Mouse (Mus musculus): ENCODE data around the gene Scaf11.
"Not testable (repeated sequence)": the region's sequence is repeated elsewhere in the genome, so short reads cannot be mapped to it uniquely, and the experiment has no call there.

Gene Scaf11

GRCm38 (mm10) chr15:96465076-96465475 is 4.4 kb upstream of the Scaf11 start:
- no peak for DNase-seq (ENCODE audit: low spot score in 2 of 2)

DNA sequence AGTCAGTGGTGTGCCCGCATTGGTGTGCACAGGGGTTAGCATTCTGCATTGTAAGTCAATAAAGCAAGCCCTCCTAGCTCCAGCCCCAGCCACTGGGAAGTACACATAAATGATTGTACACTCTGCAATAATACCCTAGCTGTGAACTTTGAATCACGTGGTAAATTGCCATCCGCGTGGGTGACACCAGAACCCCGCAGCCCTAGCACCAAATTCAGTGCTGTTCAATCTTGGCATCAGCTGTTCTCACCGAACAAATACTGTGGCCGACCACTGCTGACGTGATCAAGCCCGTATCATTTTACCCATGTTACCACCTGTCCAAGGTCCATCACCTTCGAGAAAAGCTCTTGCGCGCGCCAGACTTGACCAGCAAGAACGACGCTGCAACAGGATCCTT is 3.2 kb upstream of the Scaf11 start:
- no peak for DNase-seq (ENCODE audit: low spot score in 2 of 2)

- DNase-seq (ENCODE audit: low spot score in 2 of 2) = no peak
These were observed 2.0 kb upstream of the Scaf11 start for GRCm38 (mm10) chr15:96462611-96463010.

GRCm38 (mm10) chr15:96461541-96462512 is 1.2 kb upstream of the Scaf11 start:
- no peak for DNase-seq (ENCODE audit: low spot score in 2 of 2)

GRCm38 (mm10) chr15:96460451-96460729 is 253 bp downstream of the Scaf11 start:
- no peak for DNase-seq (ENCODE audit: low spot score in 2 of 2)

DNA sequence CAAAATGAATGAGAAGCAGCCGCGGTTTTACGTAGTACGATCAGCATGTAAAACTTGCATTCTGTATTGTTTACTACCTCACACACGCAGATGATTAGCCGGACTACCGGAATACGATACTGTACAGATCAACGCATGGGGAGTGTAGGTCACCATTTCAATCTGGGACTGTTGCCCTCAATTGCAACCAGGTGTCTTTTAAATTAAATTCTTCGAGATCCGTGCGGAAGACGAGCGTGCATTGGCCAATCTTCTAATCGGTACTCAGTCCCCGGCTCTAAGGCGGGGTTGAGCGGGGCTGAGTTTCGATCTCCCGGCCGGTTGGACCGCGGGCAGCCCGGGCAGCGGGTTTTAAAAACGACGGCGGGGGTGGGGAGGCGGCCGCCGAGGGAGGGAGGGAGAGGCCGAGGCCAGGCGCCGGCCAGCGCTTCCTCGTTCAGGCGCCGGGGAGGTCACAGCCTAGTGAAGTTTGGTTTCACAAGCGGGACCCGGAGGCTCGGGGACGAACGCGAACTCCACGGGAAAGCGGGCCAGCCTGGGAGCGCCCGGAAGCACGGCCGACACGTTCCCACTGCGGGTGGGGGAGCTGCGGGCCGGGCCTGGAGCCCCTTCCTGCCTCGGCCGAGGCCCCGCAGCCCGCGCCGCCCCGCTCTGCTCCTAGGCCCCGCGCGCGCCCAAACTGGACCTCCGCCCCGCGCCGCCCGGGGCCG is 747 bp downstream of the Scaf11 start:
- peak; percentile 23 to 33 for DNase-seq (ENCODE audit: low spot score in 2 of 2)

DNA sequence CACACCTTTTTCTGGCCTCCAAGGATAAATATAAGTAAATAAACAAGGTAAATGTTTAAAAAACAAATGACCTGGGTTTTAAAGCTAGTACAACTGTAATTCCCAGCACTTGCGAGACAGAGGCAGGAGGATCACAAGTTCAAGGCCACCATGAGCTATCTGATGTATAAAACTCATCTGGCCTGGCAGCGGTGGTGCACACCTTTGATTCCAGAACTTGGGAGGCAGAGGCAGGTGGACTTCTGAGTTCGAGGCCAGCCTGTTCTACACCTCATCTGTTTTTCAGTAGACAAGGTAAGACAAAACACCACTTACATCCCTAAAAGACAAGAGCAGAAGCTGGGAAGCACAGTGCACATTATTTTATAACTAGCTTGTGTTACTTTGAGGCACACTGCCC is 2.4 kb downstream of the Scaf11 start:
- DNase-seq (ENCODE audit: low spot score in 2 of 2) = no peak

DNA sequence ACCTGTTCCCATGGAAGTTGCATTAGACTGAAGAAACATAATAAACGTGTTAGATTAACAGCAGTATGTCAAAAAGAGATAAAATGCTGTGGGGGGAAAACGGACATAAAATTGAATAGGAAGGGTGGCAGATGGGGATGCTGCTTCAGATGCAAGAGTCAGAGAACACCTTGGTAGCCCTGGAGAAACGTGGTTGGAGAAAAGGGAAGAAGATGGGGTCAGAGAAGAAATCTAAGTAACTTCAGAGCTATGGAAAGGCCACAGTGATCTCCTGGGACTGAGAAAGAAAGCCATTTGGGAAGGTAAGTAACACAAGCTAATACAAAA is 3.3 kb downstream of the Scaf11 start:
- DNase-seq (ENCODE audit: low spot score in 2 of 2) = no peak

- DNase-seq (ENCODE audit: low spot score in 2 of 2) = no peak
These were observed 3.8 kb downstream of the Scaf11 start for GRCm38 (mm10) chr15:96456651-96457337.

DNA sequence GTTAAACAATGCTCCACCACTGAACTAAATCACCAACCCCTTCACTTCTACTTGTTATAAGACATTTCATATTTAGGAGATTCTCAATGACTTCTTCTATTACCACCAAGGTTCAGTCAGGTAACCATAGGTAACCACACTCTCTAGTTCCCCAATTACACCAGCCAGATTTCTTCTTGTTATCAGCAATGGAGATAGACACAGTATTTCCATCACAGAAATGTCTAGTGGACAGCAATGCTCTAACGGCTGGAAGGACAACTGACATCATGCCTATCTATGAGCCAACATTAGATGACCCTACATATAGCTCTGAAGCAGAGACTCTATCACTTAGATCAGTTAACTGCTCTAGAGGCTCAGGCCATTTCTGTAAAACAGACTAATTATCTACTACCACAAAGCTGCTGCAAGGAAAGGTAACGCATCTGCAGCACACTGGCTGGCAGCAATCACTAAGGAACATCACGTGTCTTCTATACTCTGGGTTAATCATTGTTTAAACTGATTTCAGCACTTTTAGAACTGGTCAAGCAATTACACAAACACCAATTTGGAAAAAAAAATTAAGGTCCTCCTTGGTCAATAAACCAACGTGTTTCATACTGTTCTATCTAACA is 4.9 kb downstream of the Scaf11 start:
- DNase-seq (ENCODE audit: low spot score in 2 of 2) = no peak

- DNase-seq (ENCODE audit: low spot score in 2 of 2) = no peak
These were observed 7.3 kb downstream of the Scaf11 start for GRCm38 (mm10) chr15:96453346-96453745.

- peak in 1 of 2 experiments; percentile 5 for DNase-seq (ENCODE audit: low spot score in 2 of 2)
These were observed 11.9 kb downstream of the Scaf11 start for GRCm38 (mm10) chr15:96448656-96449299.

GRCm38 (mm10) chr15:96446785-96447184 is 13.9 kb downstream of the Scaf11 start:
- no peak for DNase-seq (ENCODE audit: low spot score in 2 of 2)

DNA sequence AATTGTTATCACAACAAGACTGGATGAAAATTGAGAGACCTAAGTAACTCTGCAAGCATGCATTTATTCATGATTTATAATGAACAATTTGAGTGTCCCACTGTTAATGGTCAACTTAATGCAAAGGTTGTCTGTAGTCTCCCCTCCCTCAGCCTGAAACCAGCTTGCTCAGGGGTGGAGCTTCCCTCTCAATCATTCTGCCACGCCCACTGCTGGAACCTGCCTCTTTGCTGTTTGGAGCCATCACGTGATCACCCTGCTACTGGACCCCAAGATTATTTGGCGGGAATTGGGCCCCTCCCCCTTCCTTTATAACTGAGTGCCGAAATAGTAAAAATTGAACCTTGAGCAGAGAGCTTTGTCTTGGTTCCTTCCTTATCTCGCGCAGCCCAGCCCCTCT is 19.2 kb downstream of the Scaf11 start:
- DNase-seq (ENCODE audit: low spot score in 2 of 2) = not testable (repeated sequence)

GRCm38 (mm10) chr15:96434202-96434601 is 26.4 kb downstream of the Scaf11 start:
- DNase-seq (ENCODE audit: low spot score in 2 of 2) = no peak

DNA sequence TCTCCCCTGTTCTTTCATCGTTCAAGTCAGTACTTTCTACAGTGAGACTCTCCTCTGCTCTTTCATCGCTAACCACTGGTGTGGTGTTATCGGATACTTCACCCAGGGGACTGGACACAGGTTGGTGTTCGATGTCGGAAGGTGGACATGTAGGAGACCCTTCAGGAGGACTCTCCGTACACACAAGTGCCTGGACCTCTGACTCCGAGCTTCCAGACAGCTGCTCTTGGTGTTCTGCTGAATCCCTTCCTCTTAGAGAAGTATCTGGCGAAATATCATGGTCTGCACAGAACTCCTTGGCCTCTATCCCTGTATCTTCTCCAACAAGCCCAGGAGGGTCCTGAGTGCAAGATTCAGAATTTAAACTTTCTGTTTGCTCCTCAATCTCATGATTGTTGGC is 40.7 kb downstream of the Scaf11 start:
- DNase-seq (ENCODE audit: low spot score in 2 of 2) = no peak

GRCm38 (mm10) chr15:96418161-96418560 is 42.5 kb downstream of the Scaf11 start:
- no peak for DNase-seq (ENCODE audit: low spot score in 2 of 2)

DNA sequence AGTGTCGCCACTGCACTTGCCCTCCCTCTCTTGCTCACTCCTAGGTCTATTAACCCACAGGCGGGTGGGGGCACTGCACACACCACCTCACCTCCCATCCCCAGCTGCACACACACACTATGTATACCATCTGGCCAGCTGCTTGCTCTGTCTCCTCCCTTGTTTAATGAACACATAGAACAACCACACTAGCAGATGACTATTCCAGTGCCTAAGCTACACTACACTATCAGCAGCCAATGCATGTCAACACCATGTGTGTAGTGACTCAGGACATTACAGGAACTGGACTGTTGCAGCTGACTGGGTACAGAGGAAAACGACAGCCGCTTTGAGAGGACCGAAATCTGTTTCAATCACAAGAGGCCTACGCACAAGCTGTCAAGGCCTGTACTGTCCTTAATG is 51.9 kb downstream of the Scaf11 start:
- peak; percentile 16 to 49 for DNase-seq (ENCODE audit: low spot score in 2 of 2)

- no peak for DNase-seq (ENCODE audit: low spot score in 2 of 2)
These were observed 53.5 kb downstream of the Scaf11 start for GRCm38 (mm10) chr15:96407151-96407550.

- no peak for DNase-seq (ENCODE audit: low spot score in 2 of 2)
These were observed 54.4 kb downstream of the Scaf11 start for GRCm38 (mm10) chr15:96406253-96406652.

GRCm38 (mm10) chr15:96405548-96405947 is 55.1 kb downstream of the Scaf11 start:
- peak; percentile 23 to 36 for DNase-seq (ENCODE audit: low spot score in 2 of 2)

- DNase-seq (ENCODE audit: low spot score in 2 of 2) = peak; percentile 13 to 47
These were observed 62.3 kb downstream of the Scaf11 start for GRCm38 (mm10) chr15:96398333-96398732.

Data from frontal cortex, postnatal 36 days (tissue).